Mouse (Mus musculus) heart, embryonic 13.5 days (tissue): ENCODE data around the gene Tmtc4. TPM values are rescaled to one million over a fixed set of nuclear protein-coding genes. Genes with fewer than 3 reads are reported as not detected.

Experiments used
- ATAC-seq: fragments of 200-750 bp; cut with Nextera tagmentation; 2 replicates; pipeline ENCODE4 v1.8.0; 2017; ENCODE audit warnings: moderate TSS enrichment; ENCODE audit not compliant: insufficient number of reproducible peaks, low FRiP score, low TSS enrichment; ENCODE audit errors: extremely low read depth
- H3K27ac ChIP-seq: fragments of 300-500 bp; sonication (generic); replicated peaks from 2 replicates; pipeline ENCODE4 v1.5.1; 2015; ENCODE audit warnings: moderate library complexity, mild to moderate bottlenecking, inconsistent platforms
- H3K27me3 ChIP-seq: fragments of 300-500 bp; sonication (generic); replicated peaks from 2 replicates; pipeline ENCODE4 v1.6.1; 2015; ENCODE audit warnings: mild to moderate bottlenecking, inconsistent platforms
- H3K36me3 ChIP-seq: fragments of 300-500 bp; sonication (generic); 2 replicates; pipeline ENCODE4 v1.6.1; 2015; ENCODE audit warnings: mild to moderate bottlenecking, inconsistent platforms
- H3K4me1 ChIP-seq: fragments of 300-500 bp; sonication (generic); 2 replicates; pipeline ENCODE4 v1.6.1; 2015; ENCODE audit warnings: inconsistent platforms
- H3K4me2 ChIP-seq: fragments of 300-500 bp; sonication (generic); 2 replicates; pipeline ENCODE4 v1.6.1; 2015; ENCODE audit warnings: inconsistent platforms, mild to moderate bottlenecking, moderate library complexity
- H3K4me3 ChIP-seq: fragments of 300-500 bp; sonication (generic); 2 replicates; pipeline ENCODE4 v1.5.1; 2015; ENCODE audit warnings: moderate library complexity, mild to moderate bottlenecking, inconsistent platforms
- H3K9ac ChIP-seq: fragments of 300-500 bp; sonication (generic); 2 replicates; pipeline ENCODE4 v1.6.1; 2015; ENCODE audit warnings: inconsistent platforms, mild to moderate bottlenecking, moderate library complexity
- H3K9me3 ChIP-seq: fragments of 300-500 bp; sonication (generic); 2 replicates; pipeline ENCODE4 v1.6.1; 2016; ENCODE audit warnings: inconsistent platforms
- WGBS: fragments of 180-500 bp; shearing (Covaris S2); methylation state at CpG from one replicate; pipeline ENCODE4 v1.1.7; 2015; ENCODE audit warnings: mixed read lengths; 5-methylcytosine and 5-hydroxymethylcytosine counted together
- polyA plus RNA-seq: library from polyadenylated mRNA; unstranded; fragments of >200 nt; fragmentation: Nextera tagmentation; extraction: Ambion mirVana; gene quantifications from 2 replicates; pipeline ENCODE4 v1.2.1, GENCODE M21; 2015

Tmtc4 gene
- polyA plus RNA-seq, 1 experiment from 2014 or later = 16.5 TPM

DNA sequence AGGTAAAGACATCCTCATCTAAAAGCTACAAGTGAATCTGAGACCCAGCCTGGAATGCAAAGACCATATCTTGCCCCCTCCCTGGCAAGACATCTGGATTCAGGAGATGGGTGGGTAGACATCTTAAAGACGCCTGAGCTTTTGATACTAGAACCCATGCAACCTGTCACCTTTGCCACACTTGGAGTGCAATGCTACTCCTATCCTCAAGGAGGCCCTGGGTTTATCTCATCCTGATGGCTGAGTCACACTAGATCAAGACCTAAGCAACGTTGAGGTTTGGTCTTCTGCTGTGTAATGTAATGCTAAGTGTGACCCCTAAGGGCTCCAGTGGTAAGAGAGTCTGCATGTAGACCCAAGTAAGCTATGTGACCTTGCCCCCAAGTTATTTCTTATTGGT is 15.8 kb downstream of the Tmtc4 start:
- Histone ChIP-seq H3K36me3 (peaks cover 78% of the 10 kb centered on the region), H3K9ac (no peak overlapping the region), H3K9me3 (no peaks in the 10 kb centered on the region), H3K4me1 (no peaks in the 10 kb centered on the region), H3K4me2 (no peak overlapping the region), H3K27me3 (no peaks in the 10 kb centered on the region), H3K27ac (no peak overlapping the region), H3K4me3 (no peak overlapping the region)
- WGBS = 70% methylated on average over 2 of the region's 2 CpGs
- ATAC-seq = no peak

DNA sequence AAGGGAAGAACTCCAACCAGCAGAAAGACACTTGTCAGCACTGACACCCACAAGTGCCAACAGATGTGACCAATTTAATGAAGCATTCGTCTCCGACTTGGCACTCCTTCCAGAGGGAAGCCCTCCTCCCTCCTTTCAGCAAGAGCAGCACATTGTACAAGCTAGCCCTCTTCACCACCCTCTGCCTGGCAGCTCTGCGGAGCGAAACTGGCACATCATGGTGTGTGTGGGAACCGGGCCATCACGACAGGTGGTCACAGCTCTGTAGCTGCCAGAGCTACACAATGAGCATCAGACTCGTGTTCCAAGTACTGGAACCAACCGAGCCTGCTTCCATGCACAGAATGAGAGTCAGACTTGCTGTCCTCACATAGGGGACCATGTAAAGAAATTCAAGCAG is 25.9 kb downstream of the Tmtc4 start:
- Histone ChIP-seq H3K4me1 (no peaks in the 10 kb centered on the region), H3K9me3 (no peaks in the 10 kb centered on the region), H3K27me3 (no peaks in the 10 kb centered on the region), H3K4me3 (no peak overlapping the region), H3K36me3 (peaks cover 18% of the 10 kb centered on the region), H3K27ac (no peak overlapping the region), H3K4me2 (no peak overlapping the region), H3K9ac (no peak overlapping the region)
- WGBS = 80% methylated on average over 8 of the region's 8 CpGs
- ATAC-seq = no peak

DNA sequence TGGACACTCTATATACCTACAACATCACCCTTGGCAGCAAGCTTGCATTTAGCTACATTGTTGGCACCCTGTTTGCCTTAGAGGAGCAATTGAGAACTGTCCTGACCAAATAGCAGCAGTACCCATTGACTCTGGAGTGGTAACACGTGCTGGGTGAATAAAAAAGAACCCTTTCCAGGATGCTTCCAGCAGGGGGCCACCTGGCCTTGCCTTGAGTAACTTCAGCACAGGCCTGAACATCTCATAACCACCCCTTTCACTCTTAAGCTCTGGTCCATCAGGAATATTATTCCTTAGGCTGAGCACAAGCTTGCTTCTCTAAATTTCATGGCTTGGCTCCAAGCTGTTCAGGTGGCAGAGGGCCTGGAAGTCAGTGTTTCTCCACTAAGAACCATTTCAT is 30.5 kb downstream of the Tmtc4 start:
- H3K4me2 ChIP-seq = no peak overlapping the region
- no peak overlapping the region for H3K9ac ChIP-seq
- no peaks in the 10 kb centered on the region for H3K4me1 ChIP-seq
- H3K4me3 ChIP-seq = no peak overlapping the region
- peaks cover 15% of the 10 kb centered on the region for H3K36me3 ChIP-seq
- 12% methylated on average over 1 of the region's 1 CpGs for WGBS
- no peaks in the 10 kb centered on the region for H3K27me3 ChIP-seq
- ATAC-seq = peak; percentile 46; the same call in 1 of the 2 replicates
- H3K27ac ChIP-seq = no peak overlapping the region
- H3K9me3 ChIP-seq = no peaks in the 10 kb centered on the region

DNA sequence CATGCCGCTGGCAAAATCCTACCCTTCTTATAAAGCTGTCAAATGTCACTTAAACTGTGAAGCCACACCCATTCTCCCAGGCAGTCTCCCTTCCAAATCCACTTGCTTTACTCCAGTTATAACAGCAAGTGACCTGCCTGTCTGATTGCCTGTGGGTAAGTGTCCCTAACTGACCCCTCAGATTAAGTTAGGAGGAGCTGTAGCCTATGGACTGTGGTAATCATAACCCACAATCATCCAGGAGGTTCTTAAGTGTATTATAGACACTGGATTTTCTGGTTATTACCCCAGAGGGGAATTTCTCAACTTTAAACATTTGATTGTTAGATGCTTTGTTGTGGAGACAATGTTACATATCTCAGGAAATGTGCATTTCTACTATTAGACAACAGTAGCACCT is 31.3 kb downstream of the Tmtc4 start:
- 84% methylated on average over 1 of the region's 1 CpGs for WGBS
- Histone ChIP-seq H3K27me3 (no peaks in the 10 kb centered on the region), H3K36me3 (peaks cover 16% of the 10 kb centered on the region), H3K9ac (no peak overlapping the region), H3K4me2 (no peak overlapping the region), H3K4me3 (no peak overlapping the region), H3K27ac (no peak overlapping the region), H3K4me1 (no peaks in the 10 kb centered on the region), H3K9me3 (no peaks in the 10 kb centered on the region)
- no peak for ATAC-seq

DNA sequence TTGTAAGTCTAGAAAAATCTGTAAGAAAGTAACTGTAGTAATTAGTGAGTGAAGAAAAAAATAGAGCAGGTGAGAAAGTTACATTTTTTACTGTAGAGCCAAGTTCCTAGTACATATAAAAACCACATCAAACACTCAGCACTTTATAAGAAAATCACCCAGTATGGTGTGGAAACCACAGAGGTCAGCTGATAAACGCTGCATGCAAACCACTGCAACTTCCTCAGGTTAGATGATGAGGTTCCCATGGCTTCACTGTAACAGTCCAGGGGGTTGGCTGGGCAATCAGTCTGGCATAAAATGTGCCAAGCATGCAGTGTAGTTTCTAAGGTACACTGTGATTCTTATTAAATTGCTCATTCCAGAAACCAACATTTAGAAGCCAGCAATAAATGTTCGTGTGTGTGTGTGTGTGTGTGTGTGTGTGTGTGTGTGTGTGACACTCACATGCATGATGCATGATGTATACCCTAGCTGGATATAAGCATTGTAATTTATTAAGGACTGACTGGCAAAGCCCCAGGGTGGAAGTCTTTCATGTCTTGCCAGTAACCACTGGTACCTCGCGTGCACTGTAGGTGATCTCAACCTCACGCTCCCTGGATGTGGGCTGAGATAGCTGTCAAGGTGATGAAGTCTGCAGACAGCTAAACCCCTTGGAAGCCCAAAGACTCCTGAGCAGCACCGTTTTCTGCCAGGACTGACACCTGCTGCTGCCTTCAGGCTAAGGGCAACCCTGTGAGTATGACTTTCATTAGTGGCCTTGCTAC is 32.0 kb downstream of the Tmtc4 start:
- no peaks in the 10 kb centered on the region for H3K9me3 ChIP-seq
- no peak overlapping the region for H3K4me2 ChIP-seq
- WGBS = 82% methylated on average over 6 of the region's 6 CpGs
- no peak for ATAC-seq
- H3K27ac ChIP-seq = no peak overlapping the region
- H3K4me1 ChIP-seq = no peaks in the 10 kb centered on the region
- no peak overlapping the region for H3K9ac ChIP-seq
- H3K36me3 ChIP-seq = peaks cover 18% of the 10 kb centered on the region
- H3K4me3 ChIP-seq = no peak overlapping the region
- H3K27me3 ChIP-seq = no peaks in the 10 kb centered on the region

DNA sequence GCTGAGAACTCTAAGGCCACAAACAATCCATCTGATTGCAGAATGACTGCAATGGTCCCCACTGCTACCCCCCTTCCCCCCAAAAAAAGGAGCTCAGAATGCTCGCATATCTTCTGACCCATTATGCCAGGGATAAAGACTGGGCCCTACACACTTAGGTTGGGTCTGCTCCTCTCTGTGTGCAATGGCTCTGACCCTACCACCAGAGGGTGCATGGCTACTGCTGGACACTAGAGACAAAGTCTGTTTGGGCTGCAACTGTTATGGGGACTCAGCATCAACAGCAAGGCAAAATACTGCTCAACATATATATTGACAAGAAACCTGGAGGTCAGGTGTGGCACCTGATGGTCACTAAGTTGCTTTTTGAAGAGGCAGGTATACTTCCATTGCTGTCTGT is 32.9 kb downstream of the Tmtc4 start:
- no peak for ATAC-seq
- Histone ChIP-seq H3K36me3 (peaks cover 21% of the 10 kb centered on the region), H3K9ac (no peak overlapping the region), H3K27me3 (no peaks in the 10 kb centered on the region), H3K4me1 (no peaks in the 10 kb centered on the region), H3K4me2 (no peak overlapping the region), H3K27ac (no peak overlapping the region), H3K9me3 (no peaks in the 10 kb centered on the region), H3K4me3 (no peak overlapping the region)
- 81% methylated on average over 1 of the region's 1 CpGs for WGBS

DNA sequence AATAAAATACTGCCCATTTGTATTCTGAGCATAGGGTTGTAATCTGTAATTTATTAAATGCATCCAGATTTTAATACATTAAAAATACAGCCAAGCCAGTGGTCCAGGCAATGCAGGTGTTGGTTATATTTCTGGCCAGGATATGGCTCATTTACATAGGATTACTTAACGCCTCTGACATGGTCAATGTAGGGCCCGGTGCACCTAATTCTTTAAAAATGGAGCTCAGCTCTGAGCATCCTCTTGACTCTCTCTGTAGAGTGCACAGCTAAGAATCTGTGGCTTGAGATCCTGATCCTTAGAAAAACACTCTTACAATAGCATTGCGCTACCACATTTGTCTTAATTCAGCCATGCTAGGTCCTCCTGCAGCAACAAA is 40.4 kb downstream of the Tmtc4 start:
- no peak overlapping the region for H3K9ac ChIP-seq
- 93% methylated on average over 3 of the region's 3 CpGs for WGBS
- H3K9me3 ChIP-seq = no peaks in the 10 kb centered on the region
- no peak overlapping the region for H3K4me2 ChIP-seq
- no peak overlapping the region for H3K4me3 ChIP-seq
- no peaks in the 10 kb centered on the region for H3K27me3 ChIP-seq
- H3K27ac ChIP-seq = no peak overlapping the region
- peaks cover 49% of the 10 kb centered on the region for H3K36me3 ChIP-seq
- H3K4me1 ChIP-seq = no peaks in the 10 kb centered on the region
- no peak for ATAC-seq

DNA sequence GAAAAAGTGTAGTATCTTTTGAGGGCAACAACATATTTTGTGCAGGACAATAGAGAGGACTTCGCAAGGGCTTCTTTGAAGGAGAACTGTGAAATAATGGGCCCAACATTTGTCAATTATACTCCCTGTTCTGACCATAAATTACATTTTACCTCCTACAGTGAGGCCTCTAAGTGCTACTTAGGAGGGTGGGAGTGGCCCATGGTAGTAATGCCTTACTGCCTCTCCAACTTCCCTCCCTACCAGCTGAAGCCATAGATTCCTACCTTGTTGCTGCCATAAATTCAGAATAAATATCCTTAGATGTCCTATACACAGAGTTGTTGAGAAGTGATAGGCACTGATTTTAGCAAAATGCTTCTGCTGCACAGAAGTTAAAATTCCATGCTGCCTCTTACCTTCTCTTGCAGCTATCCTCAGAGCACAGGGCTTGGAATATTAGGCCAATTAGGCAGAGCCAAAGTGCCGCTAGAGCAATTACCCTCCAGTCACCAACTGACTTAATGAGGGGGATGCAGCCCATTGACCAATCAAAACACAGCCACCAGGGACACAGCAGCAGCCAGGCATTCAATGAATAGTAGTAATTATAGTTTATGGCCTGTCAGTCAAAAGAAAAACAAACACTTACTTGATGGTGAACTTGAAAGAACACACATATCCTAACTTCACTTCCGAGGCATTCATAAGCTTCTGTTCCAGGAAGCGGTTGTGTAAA is 40.9 kb downstream of the Tmtc4 start:
- no peak overlapping the region for H3K4me2 ChIP-seq
- H3K27ac ChIP-seq = no peak overlapping the region
- WGBS = 78% methylated on average over 4 of the region's 4 CpGs
- H3K4me1 ChIP-seq = no peaks in the 10 kb centered on the region
- H3K36me3 ChIP-seq = peaks cover 49% of the 10 kb centered on the region
- H3K4me3 ChIP-seq = no peak overlapping the region
- H3K27me3 ChIP-seq = no peaks in the 10 kb centered on the region
- H3K9ac ChIP-seq = no peak overlapping the region
- no peaks in the 10 kb centered on the region for H3K9me3 ChIP-seq
- ATAC-seq = no peak

DNA sequence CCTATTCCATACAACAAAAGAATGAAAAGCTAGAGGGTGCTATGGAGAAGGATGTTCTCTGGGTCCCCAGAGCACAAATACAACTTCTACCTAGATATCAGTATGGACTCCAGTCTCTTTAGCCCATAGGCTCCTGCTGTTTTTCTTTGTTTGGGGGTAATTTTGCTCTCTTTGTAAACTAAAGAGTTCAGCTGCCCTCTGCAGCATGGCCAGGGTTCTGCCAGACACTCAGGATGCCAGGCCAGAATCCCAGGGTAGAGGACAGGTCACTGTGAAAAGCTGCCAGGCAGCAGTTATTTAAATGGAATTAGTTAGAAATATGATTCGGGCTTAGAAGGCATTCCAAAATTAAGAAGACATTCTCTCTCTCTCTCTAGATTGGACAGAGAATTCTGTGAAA is 47.4 kb downstream of the Tmtc4 start:
- Histone ChIP-seq H3K9me3 (no peaks in the 10 kb centered on the region), H3K4me2 (no peak overlapping the region), H3K27ac (no peak overlapping the region), H3K4me3 (no peak overlapping the region), H3K9ac (no peak overlapping the region), H3K4me1 (no peaks in the 10 kb centered on the region), H3K27me3 (no peaks in the 10 kb centered on the region), H3K36me3 (peaks cover 32% of the 10 kb centered on the region)
- ATAC-seq = no peak
- WGBS = 74% methylated on average over 1 of the region's 1 CpGs

DNA sequence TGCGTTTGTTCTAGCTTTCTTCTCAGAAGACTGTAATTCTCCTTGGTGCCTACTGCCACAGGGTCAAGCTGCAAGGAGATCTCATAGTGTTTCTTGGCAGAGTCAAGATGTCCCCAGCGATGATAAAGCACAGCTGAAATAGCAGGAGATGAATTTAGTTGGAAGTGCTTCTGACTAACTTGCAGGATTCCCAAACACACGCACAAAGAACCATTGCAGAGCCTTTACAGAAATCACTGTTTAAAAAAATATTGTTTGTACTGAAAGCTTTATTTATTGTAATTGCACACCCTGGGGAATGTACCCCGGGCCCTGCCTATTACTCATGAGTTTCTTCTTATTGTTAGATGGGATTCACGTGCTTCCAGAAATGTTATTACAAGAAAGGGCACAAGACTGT is 63.8 kb downstream of the Tmtc4 start:
- no peaks in the 10 kb centered on the region for H3K27me3 ChIP-seq
- H3K27ac ChIP-seq = no peak overlapping the region
- peaks cover 18% of the 10 kb centered on the region; the same call in 1 of the 2 replicates for H3K36me3 ChIP-seq
- ATAC-seq = no peak
- WGBS = 63% methylated on average over 5 of the region's 5 CpGs
- H3K4me3 ChIP-seq = no peak overlapping the region
- no peaks in the 10 kb centered on the region for H3K9me3 ChIP-seq
- no peak overlapping the region for H3K9ac ChIP-seq
- H3K4me2 ChIP-seq = no peak overlapping the region
- H3K4me1 ChIP-seq = no peaks in the 10 kb centered on the region

DNA sequence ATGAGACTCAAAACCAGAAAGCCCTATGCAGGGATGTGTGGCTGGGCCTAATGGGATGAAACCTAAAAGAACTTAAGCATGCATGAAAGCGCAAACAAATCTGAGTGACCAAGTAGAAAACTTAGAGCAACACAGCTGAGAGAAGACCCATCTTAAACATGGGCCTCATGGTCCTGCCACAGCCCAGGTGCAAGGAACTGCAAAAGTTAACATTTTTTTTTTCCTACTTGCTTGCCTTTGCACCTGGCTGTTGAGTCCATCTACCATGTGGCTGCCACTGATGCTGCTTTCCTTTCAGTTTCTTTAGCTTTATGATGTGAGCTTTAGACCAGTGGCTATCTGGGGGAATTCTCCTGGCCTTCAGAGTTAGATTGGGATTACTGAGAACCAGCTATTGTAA is 66.2 kb downstream of the Tmtc4 start:
- Histone ChIP-seq H3K27ac (no peak overlapping the region), H3K4me3 (no peak overlapping the region), H3K9me3 (no peaks in the 10 kb centered on the region), H3K4me2 (no peak overlapping the region), H3K9ac (no peak overlapping the region), H3K27me3 (no peaks in the 10 kb centered on the region), H3K36me3 (peaks cover 12% of the 10 kb centered on the region; the same call in 1 of the 2 replicates), H3K4me1 (no peaks in the 10 kb centered on the region)
- no peak for ATAC-seq
- WGBS = 92% methylated on average over 1 of the region's 1 CpGs

DNA sequence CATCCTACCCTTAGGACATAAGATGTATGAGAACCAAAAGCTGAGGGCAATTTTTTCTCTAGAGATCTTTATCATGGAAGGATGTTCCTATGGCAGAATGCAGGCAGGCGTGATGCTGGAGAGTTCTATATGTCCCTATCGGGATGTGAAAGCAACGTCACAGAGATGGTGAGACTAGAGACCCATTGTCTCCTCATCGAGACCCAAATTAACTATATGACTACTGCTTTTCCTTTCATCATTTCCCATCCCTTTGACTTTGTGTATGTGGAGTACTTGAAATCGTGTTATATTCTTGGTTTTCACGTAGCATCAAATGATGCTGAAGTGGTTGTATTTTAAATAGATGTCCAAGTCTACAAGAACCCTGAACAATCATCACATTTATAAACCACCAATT is 70.2 kb downstream of the Tmtc4 start, which contains the start of gene Ggact:
TSS of gene Ggact (minus strand) at position 101 of the 400 bp plus-strand sequence.
- peak within 1 kb of the TSS; percentile 81 for H3K4me3 ChIP-seq
- H3K27ac ChIP-seq = peak within 1 kb of the TSS; percentile 36
- no peaks in the 10 kb centered on the region for H3K27me3 ChIP-seq
- ATAC-seq = no peak
- no peaks in the 10 kb centered on the region for H3K9me3 ChIP-seq
- H3K4me2 ChIP-seq = peak within 1 kb of the TSS; percentile 92
- peak within 1 kb of the TSS; percentile 86 for H3K9ac ChIP-seq
- WGBS = 79% methylated on average over 6 of the region's 6 CpGs
- H3K36me3 ChIP-seq = peaks cover 1% of the 10 kb centered on the region; the same call in 1 of the 2 replicates
- H3K4me1 ChIP-seq = peaks cover 8% of the 10 kb centered on the region
